Mouse (Mus musculus) layer of hippocampus, postnatal 14 days (tissue): Measurements from ENCODE around the gene Pard6a. TPM values are rescaled to one million over a fixed set of nuclear protein-coding genes. Genes with fewer than 3 reads are reported as not detected.
A peak's percentile ranks its signal among the peaks of the same experiment; 100 is the strongest.

Experiments
- DNase-seq, 2 experiments: peaks; one replicate each; pipeline ENCODE4 v3.0.0; 2021 to 2022; ENCODE audit warnings: low spot score in 2 of 2, mixed read lengths in 1 of 2
- long read RNA-seq, 2 experiments: library from polyadenylated mRNA; stranded (forward); transcript quantifications; one replicate each; pipeline ENCODE4 v2.0.0; 2021
- total RNA-seq, 2 experiments: library from RNA; stranded (reverse); gene quantifications; 2 replicates each; pipeline ENCODE4 v1.2.3; 2021

Pard6a gene
- 10 to 100 TPM; 36.8 to 38.4 TPM for total RNA-seq
- long read RNA-seq, experiment 1, transcript Pard6a-201 (3 exons, 1,265 nt): major isoform, 12 of 43 reads
- long read RNA-seq, experiment 1, transcript Pard6a-205 (3 exons, 1,261 nt): minor isoform, 9 of 43 reads
- long read RNA-seq, experiment 1, partial matches to known transcripts: 5 of 43 reads
- long read RNA-seq, experiment 1, other reads (novel, unspliced or antisense): 11 of 43 reads
- long read RNA-seq, experiment 2, transcript Pard6a-201 (3 exons, 1,265 nt): minor isoform, 13 of 85 reads
- long read RNA-seq, experiment 2, transcript Pard6a-205 (3 exons, 1,261 nt): major isoform, 20 of 85 reads
- long read RNA-seq, experiment 2, partial matches to known transcripts: 10 of 85 reads
- long read RNA-seq, experiment 2, other reads (novel, unspliced or antisense): 30 of 85 reads

DNA sequence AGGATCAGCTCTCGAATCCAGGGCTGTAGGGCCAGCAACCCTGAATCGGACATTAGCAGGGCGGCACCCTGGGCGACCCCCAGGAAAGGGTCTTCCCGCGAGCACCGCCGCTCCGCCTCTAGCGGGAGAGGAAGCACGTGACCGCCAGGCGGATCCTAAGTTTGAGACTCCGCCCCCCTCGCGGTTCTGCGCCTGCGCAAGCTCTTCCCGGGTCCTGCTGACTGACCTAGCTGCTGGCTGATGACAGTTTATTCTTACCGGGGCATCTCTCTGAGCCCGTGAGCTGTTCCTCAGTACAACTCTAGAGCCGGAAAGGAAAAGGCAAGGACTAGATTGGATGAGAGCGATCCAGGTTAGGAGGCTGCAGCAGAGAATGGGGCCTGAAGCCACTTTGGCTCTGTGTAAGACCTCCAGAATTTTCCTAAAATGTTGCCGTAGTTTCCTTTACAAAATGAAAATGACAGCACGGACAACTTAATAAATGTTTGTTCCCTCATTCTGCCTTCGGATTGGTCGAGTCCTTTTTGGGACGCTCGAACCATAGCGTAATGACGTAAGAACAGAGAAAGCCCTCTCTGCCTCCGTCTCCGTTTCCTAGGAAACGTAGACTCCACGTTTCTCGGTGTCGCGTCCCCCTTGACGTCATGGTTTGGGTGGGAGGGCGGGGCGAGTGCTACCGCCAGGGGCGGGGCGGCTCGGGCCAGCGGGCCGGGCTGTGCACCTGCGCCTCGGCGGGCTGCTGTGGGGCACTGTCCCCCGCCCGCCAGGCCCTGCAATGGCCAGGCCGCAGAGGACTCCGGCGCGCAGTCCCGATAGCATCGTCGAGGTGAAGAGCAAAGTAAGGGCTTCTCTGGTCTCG lies at the start of gene Pard6a, which contains the start of gene Acd:
Gene Pard6a, plus strand, starts transcription at position 183 of the 859 bp plus-strand sequence.
Gene Acd, minus strand, starts transcription at position 137 of the 859 bp plus-strand sequence.
- DNase-seq: peak; percentile 95 to 96

DNA sequence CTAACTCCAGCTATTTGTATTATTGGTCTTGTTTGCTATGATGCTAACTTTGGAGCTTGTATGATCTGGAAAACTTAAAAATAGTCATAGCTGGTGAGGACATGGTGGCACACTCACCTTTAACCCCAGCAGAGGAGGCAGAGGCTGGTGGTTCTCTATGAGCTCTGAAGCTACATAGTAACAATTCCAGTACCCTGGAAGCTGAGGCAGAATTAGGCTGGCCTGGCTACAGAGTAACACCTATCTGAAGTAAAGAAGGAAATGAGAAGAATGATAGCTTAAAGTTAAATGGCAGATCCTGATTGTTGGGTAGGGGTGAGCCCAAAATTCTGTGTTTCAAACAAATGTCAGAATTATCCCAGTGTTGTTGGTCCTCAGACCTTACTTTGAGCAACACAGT lies 43.3 kb upstream of the Pard6a start:
- DNase-seq: no peak

- peak in 1 of 2 experiments; percentile 28 for DNase-seq
Observed at GRCm38 (mm10) chr8:105661167-105661566, 39.8 kb upstream of the Pard6a start.

- DNase-seq: no peak
Observed at GRCm38 (mm10) chr8:105677891-105678290, 23.1 kb upstream of the Pard6a start.

GRCm38 (mm10) chr8:105685325-105685724 lies 15.6 kb upstream of the Pard6a start:
- no peak for DNase-seq

DNA sequence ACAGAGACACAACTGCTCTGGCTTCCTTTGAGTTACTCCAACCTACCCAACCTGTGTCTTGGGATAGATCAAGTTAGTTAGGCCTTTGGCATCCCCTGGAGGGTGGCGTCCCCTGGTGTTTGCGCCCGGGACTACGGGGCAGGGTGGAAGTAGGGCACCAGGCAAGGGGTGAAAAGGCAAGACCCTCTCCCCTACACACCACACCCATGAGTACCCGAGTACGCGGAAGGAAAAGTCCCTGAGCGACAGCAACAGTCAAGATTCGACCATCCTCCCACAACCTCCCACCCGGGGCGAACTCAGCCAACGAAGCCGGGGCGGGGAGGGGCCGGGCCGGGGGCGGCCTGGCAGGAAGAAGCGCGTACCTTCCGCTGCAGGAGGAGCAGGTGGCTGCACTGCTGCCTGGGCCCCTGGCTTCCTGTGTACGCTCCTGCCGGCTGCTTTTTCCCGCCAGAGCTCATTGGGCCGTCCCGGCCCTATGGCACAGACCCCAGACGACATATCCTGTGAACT lies 15.1 kb upstream of the Pard6a start, which contains the start of gene Carmil2:
Gene Carmil2, plus strand, starts transcription at position 479 of the 513 bp plus-strand sequence.
- no peak for DNase-seq

GRCm38 (mm10) chr8:105686551-105686950 lies 14.4 kb upstream of the Pard6a start:
- DNase-seq: no peak

GRCm38 (mm10) chr8:105687512-105687911 lies 13.4 kb upstream of the Pard6a start:
- DNase-seq: no peak

GRCm38 (mm10) chr8:105688242-105688752 lies 12.7 kb upstream of the Pard6a start:
- DNase-seq: no peak

- DNase-seq: no peak
Observed at GRCm38 (mm10) chr8:105689256-105689982, 11.5 kb upstream of the Pard6a start.

GRCm38 (mm10) chr8:105689983-105690360 lies 11.0 kb upstream of the Pard6a start:
- no peak for DNase-seq

GRCm38 (mm10) chr8:105690978-105691377 lies 10.0 kb upstream of the Pard6a start:
- DNase-seq: no peak

DNA sequence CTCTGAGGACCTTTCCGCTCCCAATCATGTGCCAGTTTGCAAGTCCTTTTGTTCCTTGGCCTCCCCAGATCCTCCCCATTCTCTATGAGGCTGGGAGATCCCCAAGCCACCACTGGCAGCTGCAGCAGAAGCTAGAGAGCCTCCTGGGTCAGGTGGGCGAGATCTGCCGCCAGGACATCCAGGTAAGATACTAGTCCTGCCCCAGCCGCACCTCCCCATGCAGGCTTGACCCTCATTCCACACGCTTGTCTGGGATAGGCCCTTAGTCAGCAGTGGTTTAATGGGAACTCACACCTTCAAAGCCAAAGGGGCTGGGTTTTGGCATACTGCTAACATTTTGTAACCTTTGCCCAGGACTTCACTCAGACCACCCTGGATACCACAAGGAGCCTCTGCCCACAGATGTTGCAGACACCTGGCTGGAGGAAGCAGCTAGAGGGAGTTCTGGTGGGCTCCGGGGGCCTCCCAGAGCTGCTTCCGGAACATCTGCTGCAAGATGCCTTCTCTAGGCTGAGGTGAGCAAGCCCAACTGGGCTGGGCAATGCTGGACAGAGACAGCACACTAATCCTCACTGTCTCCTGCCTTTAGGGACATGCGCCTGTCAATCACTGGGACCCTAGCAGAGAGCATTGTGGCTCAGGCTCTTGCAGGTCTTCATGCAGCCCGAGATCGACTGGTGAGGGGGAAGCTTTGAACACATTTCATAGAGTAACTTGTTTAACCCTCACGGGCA lies 8.3 kb upstream of the Pard6a start:
- DNase-seq: no peak

GRCm38 (mm10) chr8:105693648-105694047 lies 7.3 kb upstream of the Pard6a start:
- DNase-seq: peak; percentile 72 to 77

DNA sequence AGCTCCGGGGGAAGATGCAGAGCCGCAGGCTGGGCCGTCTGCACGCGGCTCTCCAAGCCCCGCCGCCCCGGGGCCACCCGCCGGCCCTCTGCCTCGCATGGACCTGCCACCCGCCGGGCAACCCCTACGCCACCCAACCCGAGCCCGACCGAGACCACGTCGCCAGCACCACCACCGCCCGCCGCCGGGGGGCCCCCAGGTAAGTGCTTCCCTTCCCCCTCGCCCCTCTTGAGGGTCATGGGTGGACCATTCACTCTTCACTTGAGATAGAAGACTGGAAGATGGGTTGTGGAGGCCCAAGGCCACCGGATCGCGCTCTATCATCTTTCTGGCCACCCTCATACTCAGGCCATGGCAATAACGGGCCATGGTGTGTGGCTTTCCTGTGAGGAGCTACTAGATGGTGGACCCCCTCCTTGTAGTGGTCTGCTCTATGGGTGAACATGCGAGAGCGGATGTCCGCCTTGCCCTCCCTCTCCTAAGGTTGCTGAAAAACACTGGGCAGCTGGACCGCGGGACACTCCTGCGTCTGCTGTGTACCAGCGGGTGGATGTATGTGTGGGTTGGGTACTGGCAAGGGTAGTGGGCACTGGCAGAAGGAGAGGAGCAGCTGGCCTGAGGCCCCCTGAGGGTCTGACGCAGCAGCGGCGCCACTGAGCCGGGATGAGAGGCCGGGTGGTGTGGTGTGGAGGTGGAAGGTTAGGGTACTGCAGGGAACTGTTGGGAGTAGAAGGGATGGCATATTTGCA lies 6.7 kb upstream of the Pard6a start:
- DNase-seq: peak in 1 of 2 experiments; percentile 58

GRCm38 (mm10) chr8:105695080-105695780 lies 5.7 kb upstream of the Pard6a start:
- no peak for DNase-seq

DNA sequence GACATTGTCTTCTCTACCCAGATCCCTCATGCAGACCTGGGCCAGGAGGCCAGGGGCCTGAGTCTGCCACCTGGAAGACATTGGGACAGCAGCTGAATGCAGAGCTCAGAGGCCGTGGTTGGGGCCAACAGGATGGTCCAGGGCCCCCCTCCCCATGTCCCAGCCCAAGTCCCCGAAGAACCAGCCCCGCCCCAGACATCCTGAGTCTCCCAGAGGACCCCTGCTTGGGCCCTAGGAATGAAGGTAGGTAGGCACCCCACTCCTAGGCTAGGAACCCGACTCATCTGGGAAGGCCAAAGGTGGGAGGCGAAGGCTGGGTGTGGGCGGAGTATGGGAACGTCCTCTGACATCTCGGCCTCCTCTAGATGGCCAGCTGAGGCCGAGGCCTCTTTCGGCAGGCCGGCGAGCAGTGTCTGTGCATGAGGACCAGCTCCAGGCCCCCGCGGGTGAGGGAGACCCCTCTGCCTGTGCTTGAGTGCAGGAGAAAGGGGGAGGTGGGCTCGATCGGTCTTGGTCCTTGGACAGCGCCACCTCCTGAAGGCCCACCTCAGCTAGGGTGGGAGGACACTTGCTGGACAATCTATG lies 3.7 kb upstream of the Pard6a start:
- DNase-seq: no peak

DNA sequence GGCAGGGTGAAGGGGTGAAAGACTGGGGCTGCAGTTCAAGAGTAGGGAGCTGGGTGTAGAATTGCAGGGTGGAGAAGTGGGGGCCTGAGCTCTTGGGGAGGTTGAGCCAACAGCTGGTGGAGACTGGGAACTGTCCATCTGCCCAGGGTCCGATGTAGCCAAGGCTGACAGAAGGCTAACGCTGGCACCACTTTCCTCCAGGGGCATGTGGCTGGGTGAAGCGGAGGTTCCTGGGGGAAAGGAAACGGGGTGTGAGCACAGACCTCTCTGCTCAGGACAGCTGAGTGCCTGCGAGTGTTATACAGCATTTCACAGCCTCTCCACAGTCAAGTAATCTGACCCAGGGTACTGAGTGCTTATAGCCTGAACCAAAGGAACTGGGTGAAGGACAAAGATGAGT lies 2.2 kb upstream of the Pard6a start:
- DNase-seq: no peak
